Mouse (Mus musculus): Measurements from ENCODE around the gene Gli2. TPM values are rescaled to one million over a fixed set of nuclear protein-coding genes. Genes with fewer than 3 reads are reported as not detected.

The Gli2 gene
- polyA plus RNA-seq, 1 experiment: not detected

- TF ChIP-seq POLR2A (IDR thresholded peaks at IDR 0.05; ENCODE audit: insufficient read depth, low read depth, low read length) (no peak), CTCF (IDR thresholded peaks at IDR 0.05; ENCODE audit: insufficient read depth, low read depth, low read length) (no peak)
- WGBS: 98% methylated on average over 3 of the region's 3 CpGs
- no peak overlapping the region for H3K4me3 ChIP-seq (ENCODE audit: insufficient read depth, low read depth, low read length)
Measured at GRCm38 (mm10) chr1:118970068-118970467, 83.4 kb downstream of the Gli2 start.

DNA sequence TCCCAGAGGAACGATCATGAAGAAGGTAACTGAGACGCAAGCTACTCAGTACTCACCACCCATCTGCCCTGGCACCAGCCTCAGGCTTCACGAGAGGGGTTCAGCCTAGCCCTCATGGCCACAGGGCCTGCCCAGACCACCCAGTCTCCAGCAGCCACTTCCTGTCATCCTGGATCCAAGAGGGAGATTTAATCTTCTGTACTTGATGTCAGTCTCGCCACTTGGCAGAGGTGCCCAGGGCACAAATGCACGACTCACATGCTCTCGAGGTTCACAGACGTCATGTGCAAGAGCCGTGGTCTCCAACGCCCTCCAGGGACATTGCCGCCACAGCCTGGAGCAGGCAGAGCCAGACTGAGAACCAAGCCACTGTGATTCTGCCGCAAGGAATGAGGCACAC, 84.0 kb downstream of the Gli2 start:
- Histone ChIP-seq H3K4me1 (ENCODE audit: control insufficient read depth, insufficient read depth, low read length) (peaks cover 9% of the 10 kb centered on the region), H3K4me3 (ENCODE audit: insufficient read depth, low read depth, low read length) (no peak overlapping the region), H3K27ac (ENCODE audit: insufficient read depth, low read depth, low read length) (no peak overlapping the region)
- TF ChIP-seq POLR2A (IDR thresholded peaks at IDR 0.05; ENCODE audit: insufficient read depth, low read depth, low read length) (no peak), CTCF (IDR thresholded peaks at IDR 0.05; ENCODE audit: insufficient read depth, low read depth, low read length) (no peak)
- 78% methylated on average over 11 of the region's 11 CpGs for WGBS

More at GRCm38 (mm10) chr1:118970068-118970467, 83.4 kb downstream of the Gli2 start:
- H3K27ac ChIP-seq (ENCODE audit: insufficient read depth, low read depth, low read length): no peak overlapping the region
- peaks cover 9% of the 10 kb centered on the region for H3K4me1 ChIP-seq (ENCODE audit: control insufficient read depth, insufficient read depth, low read length)

- Histone ChIP-seq H3K4me1 (ENCODE audit: control insufficient read depth, insufficient read depth, low read length) (peaks cover 4% of the 10 kb centered on the region), H3K27ac (ENCODE audit: insufficient read depth, low read depth, low read length) (no peak overlapping the region), H3K4me3 (ENCODE audit: insufficient read depth, low read depth, low read length) (no peak overlapping the region)
- WGBS: 92% methylated on average over 5 of the region's 5 CpGs
- TF ChIP-seq CTCF (IDR thresholded peaks at IDR 0.05; ENCODE audit: insufficient read depth, low read depth, low read length) (no peak), POLR2A (IDR thresholded peaks at IDR 0.05; ENCODE audit: insufficient read depth, low read depth, low read length) (no peak)
Measured at GRCm38 (mm10) chr1:118968661-118969179, 84.7 kb downstream of the Gli2 start.

DNA sequence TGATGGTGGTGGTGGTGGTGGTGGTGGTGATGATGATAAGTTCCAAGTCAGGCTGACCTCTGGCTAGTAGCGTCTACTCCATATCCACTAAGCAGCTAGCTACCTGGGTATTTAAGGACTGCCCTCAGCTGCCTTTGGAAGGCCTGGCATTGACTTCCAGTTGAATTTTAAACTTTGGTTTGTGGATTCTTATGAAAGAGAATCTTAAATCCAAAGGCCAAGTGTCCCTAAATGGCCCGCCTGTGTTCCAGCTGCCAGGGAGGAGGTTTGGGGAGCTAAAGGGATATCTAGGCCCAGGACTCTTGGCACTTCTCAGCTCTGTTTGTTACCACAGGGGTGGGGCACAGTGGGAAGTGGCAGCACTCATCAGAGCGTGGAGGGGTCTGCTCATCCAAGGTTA, 85.4 kb downstream of the Gli2 start:
- WGBS: 88% methylated on average over 3 of the region's 3 CpGs
- Histone ChIP-seq H3K4me1 (ENCODE audit: control insufficient read depth, insufficient read depth, low read length) (no peaks in the 10 kb centered on the region), H3K27ac (ENCODE audit: insufficient read depth, low read depth, low read length) (no peak overlapping the region)

DNA sequence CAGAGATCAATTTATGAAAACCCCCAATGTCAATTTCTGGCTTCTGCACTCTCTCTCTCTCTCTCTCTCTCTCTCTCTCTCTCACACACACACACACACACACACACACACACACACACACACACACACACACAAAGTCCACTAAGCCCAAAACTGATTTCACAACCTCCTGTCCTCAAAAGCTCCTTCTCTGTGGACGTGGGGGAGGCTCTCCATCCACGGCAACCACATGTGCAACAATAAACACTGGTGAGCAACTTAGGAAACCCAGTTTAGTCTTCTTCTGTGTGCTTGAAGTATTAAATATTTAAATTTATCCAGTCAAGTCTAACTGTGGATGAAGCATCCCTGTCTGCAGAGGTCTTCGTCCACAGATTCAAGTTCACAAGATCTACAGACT, 86.1 kb downstream of the Gli2 start:
- Histone ChIP-seq H3K4me1 (ENCODE audit: control insufficient read depth, insufficient read depth, low read length) (no peaks in the 10 kb centered on the region), H3K27ac (ENCODE audit: insufficient read depth, low read depth, low read length) (no peak overlapping the region), H3K4me3 (ENCODE audit: insufficient read depth, low read depth, low read length) (no peak overlapping the region)
- WGBS: 81% methylated on average over 3 of the region's 3 CpGs
- TF ChIP-seq POLR2A (IDR thresholded peaks at IDR 0.05; ENCODE audit: insufficient read depth, low read depth, low read length) (no peak), CTCF (IDR thresholded peaks at IDR 0.05; ENCODE audit: insufficient read depth, low read depth, low read length) (no peak)

More for the DNA sequence above, 85.4 kb downstream of the Gli2 start:
- no peak overlapping the region for H3K4me3 ChIP-seq (ENCODE audit: insufficient read depth, low read depth, low read length)
- TF ChIP-seq CTCF (IDR thresholded peaks at IDR 0.05; ENCODE audit: insufficient read depth, low read depth, low read length): no peak
- TF ChIP-seq POLR2A (IDR thresholded peaks at IDR 0.05; ENCODE audit: insufficient read depth, low read depth, low read length): no peak

DNA sequence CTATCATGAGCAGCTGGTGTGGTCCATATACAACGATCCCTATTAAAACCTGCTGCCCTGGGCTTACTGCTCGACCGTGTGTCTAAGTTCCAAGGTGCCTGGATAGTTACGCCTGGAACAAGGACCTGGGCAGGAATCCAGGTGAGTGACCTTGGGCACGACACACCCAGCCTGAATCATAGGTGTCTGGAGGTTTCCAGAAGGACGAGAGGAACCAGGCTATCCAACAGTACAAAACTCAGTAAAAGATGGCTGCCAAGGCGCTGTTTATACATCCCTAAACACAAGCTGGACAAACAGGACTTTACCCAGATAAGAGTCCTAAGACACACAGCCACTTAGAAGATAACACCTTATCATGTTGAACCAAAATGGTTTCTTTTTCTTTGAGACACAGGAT, 94.8 kb downstream of the Gli2 start:
- Histone ChIP-seq H3K4me3 (ENCODE audit: insufficient read depth, low read depth, low read length) (no peak overlapping the region), H3K4me1 (ENCODE audit: control insufficient read depth, insufficient read depth, low read length) (peaks cover 8% of the 10 kb centered on the region), H3K27ac (ENCODE audit: insufficient read depth, low read depth, low read length) (no peak overlapping the region)
- no peak for TF ChIP-seq POLR2A (IDR thresholded peaks at IDR 0.05; ENCODE audit: insufficient read depth, low read depth, low read length)
- WGBS: 94% methylated on average over 7 of the region's 7 CpGs

- TF ChIP-seq POLR2A (IDR thresholded peaks at IDR 0.05; ENCODE audit: insufficient read depth, low read depth, low read length) (no peak), CTCF (IDR thresholded peaks at IDR 0.05; ENCODE audit: insufficient read depth, low read depth, low read length) (no peak)
- WGBS: 93% methylated on average over 11 of the region's 11 CpGs
- peaks cover 8% of the 10 kb centered on the region for H3K4me1 ChIP-seq (ENCODE audit: control insufficient read depth, insufficient read depth, low read length)
- no peak overlapping the region for H3K4me3 ChIP-seq (ENCODE audit: insufficient read depth, low read depth, low read length)
- H3K27ac ChIP-seq (ENCODE audit: insufficient read depth, low read depth, low read length): no peak overlapping the region
Measured at GRCm38 (mm10) chr1:118955791-118956190, 97.6 kb downstream of the Gli2 start.

GRCm38 (mm10) chr1:118954434-118955301, 98.8 kb downstream of the Gli2 start:
- WGBS: 63% methylated on average over 10 of the region's 10 CpGs
- H3K27ac ChIP-seq (ENCODE audit: insufficient read depth, low read depth, low read length): no peak overlapping the region
- TF ChIP-seq CTCF (IDR thresholded peaks at IDR 0.05; ENCODE audit: insufficient read depth, low read depth, low read length) (no peak), POLR2A (IDR thresholded peaks at IDR 0.05; ENCODE audit: insufficient read depth, low read depth, low read length) (no peak)

DNA sequence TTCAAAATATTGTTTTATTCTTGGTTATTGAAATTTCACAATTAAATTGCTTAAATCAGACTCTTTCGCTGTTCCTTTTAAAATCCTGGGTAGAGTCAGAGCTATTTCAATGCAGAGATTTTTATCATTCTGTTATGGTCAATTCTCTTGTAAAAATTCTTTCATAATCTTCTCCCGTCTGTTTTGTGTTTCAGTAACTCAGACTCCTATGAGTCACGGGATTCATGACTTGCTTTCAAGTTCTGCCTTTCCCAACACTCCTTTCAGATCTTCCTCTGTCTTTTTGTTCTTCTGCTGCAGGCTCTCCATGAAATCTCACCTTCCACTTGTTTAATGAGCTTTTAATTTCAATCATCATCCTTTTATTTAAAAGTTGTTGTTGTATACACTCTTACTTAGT, 100.4 kb downstream of the Gli2 start:
- TF ChIP-seq POLR2A (IDR thresholded peaks at IDR 0.05; ENCODE audit: insufficient read depth, low read depth, low read length) (no peak), CTCF (IDR thresholded peaks at IDR 0.05; ENCODE audit: insufficient read depth, low read depth, low read length) (no peak)
- 91% methylated on average over 3 of the region's 3 CpGs for WGBS
- no peak overlapping the region for H3K4me3 ChIP-seq (ENCODE audit: insufficient read depth, low read depth, low read length)
- peaks cover 8% of the 10 kb centered on the region for H3K4me1 ChIP-seq (ENCODE audit: control insufficient read depth, insufficient read depth, low read length)
- no peak overlapping the region for H3K27ac ChIP-seq (ENCODE audit: insufficient read depth, low read depth, low read length)

More at GRCm38 (mm10) chr1:118954434-118955301, 98.8 kb downstream of the Gli2 start:
- Histone ChIP-seq H3K4me1 (ENCODE audit: control insufficient read depth, insufficient read depth, low read length) (peaks cover 8% of the 10 kb centered on the region), H3K4me3 (ENCODE audit: insufficient read depth, low read depth, low read length) (no peak overlapping the region)

All from olfactory bulb, adult 2 months (tissue).